Mouse (Mus musculus) liver, postnatal 0 days (tissue): ENCODE results near the gene Ica1.

Source experiments
- CTCF ChIP-seq: sonication (generic); IDR thresholded peaks from 2 replicates; pipeline ENCODE4 v1.5.1; 2016; ENCODE audit warnings: antibody characterized with exemption, low read depth
- EP300 ChIP-seq: IDR thresholded peaks from 2 replicates; pipeline ENCODE4 v1.6.1; 2016; ENCODE audit warnings: antibody characterized with exemption, low read depth, mild to moderate bottlenecking

DNA sequence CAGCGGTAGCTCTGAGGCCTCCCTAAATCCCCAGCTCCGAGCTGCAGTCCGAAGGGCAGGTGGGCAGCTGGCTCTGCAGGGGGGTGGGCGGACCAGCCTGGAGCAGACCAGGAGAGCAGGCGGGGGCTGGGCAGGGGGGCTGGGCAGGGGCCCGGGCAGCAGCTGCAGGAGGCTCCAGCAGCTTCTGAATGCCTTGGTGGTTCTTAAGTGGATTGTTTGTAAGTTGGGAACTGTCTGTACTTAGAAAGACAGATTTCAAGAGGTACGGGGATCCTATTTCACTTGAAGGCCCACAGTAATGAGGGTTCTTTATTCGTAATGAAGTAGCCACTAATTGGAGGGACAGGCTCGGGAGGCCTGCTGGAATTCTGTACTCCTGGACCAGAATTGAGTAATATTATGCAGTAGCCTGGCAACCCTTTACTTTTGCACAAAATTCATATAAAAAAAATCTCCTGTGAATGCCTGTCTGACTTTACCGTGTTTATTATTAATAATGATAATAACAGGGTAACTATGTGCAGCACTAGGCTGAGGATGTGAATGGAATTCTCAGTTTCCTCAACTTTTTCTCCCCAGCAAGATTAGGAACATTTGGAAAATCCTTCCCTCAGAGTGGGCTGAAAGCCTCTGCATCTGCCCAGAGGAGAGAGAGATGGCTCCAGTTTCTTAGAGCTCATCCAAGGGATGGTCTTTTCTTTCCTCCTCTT is 84.2 kb downstream of the Ica1 start:
- TF ChIP-seq CTCF (no peak), EP300 (no peak)
